Mouse (Mus musculus) right cerebral cortex, postnatal 25 days (tissue): Measurements from ENCODE around the gene Zeb2.
A peak's percentile ranks its signal among the peaks of the same experiment; 100 is the strongest.

Experiments
- DNase-seq: peaks from one replicate; pipeline ENCODE4 v3.0.0; 2022

The Zeb2 gene

GRCm38 (mm10) chr2:45117087-45117561, at the start of gene Zeb2:
Zeb2 (minus strand) TSS chr2:45117395.
- DNase-seq, result peak; percentile 79

- DNase-seq, result no peak
Measured at GRCm38 (mm10) chr2:45158785-45159184, 41.6 kb upstream of the Zeb2 start.

- no peak for DNase-seq
Measured at GRCm38 (mm10) chr2:45158351-45158782, 41.2 kb upstream of the Zeb2 start.

GRCm38 (mm10) chr2:45153315-45153714, 36.1 kb upstream of the Zeb2 start:
- DNase-seq, result no peak

- DNase-seq, result no peak
Measured at GRCm38 (mm10) chr2:45143162-45143561, 26.0 kb upstream of the Zeb2 start.

- no peak for DNase-seq
Measured at GRCm38 (mm10) chr2:45138906-45139305, 21.7 kb upstream of the Zeb2 start.

- DNase-seq, result no peak
Measured at GRCm38 (mm10) chr2:45136783-45137182, 19.6 kb upstream of the Zeb2 start.

- DNase-seq, result no peak
Measured at GRCm38 (mm10) chr2:45133225-45133624, 16.0 kb upstream of the Zeb2 start.

GRCm38 (mm10) chr2:45130461-45131156, 13.4 kb upstream of the Zeb2 start:
- DNase-seq, result no peak

- no peak for DNase-seq
Measured at GRCm38 (mm10) chr2:45129556-45129955, 12.4 kb upstream of the Zeb2 start.

- DNase-seq, result no peak
Measured at GRCm38 (mm10) chr2:45128696-45129095, 11.5 kb upstream of the Zeb2 start.

- DNase-seq, result no peak
Measured at GRCm38 (mm10) chr2:45126401-45126800, 9.2 kb upstream of the Zeb2 start.

GRCm38 (mm10) chr2:45125181-45125580, 8.0 kb upstream of the Zeb2 start:
- no peak for DNase-seq

GRCm38 (mm10) chr2:45123490-45123889, 6.3 kb upstream of the Zeb2 start:
- DNase-seq, result no peak

- no peak for DNase-seq
Measured at GRCm38 (mm10) chr2:45118121-45118520, 926 bp upstream of the Zeb2 start.

- no peak for DNase-seq
Measured at GRCm38 (mm10) chr2:45117592-45117991, 397 bp upstream of the Zeb2 start.

GRCm38 (mm10) chr2:45116531-45117024, 617 bp downstream of the Zeb2 start:
- DNase-seq, result peak; percentile 56

GRCm38 (mm10) chr2:45115720-45116495, 1.3 kb downstream of the Zeb2 start:
- no peak for DNase-seq

GRCm38 (mm10) chr2:45115211-45115610, 2.0 kb downstream of the Zeb2 start:
- no peak for DNase-seq

GRCm38 (mm10) chr2:45114596-45114995, 2.6 kb downstream of the Zeb2 start:
- no peak for DNase-seq

GRCm38 (mm10) chr2:45113912-45114311, 3.3 kb downstream of the Zeb2 start:
- no peak for DNase-seq

- no peak for DNase-seq
Measured at GRCm38 (mm10) chr2:45112891-45113683, 4.1 kb downstream of the Zeb2 start.
